Mouse (Mus musculus): Measurements from ENCODE around the gene Nlgn1.

GRCm38 (mm10) chr3:25763689-25764088 lies 568.6 kb downstream of the Nlgn1 start:
- TF ChIP-seq CTCF (IDR thresholded peaks at IDR 0.05; ENCODE audit: extremely low read depth, insufficient read depth, insufficient read length, insufficient replicate concordance) (no peak), POLR2A (IDR thresholded peaks at IDR 0.05; ENCODE audit: low read depth, low read length) (no peak)
